Mouse (Mus musculus) thymus, adult 2 months (tissue): ENCODE measurements around the gene Gzmm. TPM values are rescaled to one million over a fixed set of nuclear protein-coding genes. Genes with fewer than 3 reads are reported as not detected.

Source experiments
- DNase-seq: peaks from one replicate; pipeline ENCODE4 v3.0.0; 2021
- H3K27ac ChIP-seq: fragments of 200-500 bp; 2 replicates; pipeline ENCODE4 v1.5.1; 2012; ENCODE audit warnings: low read length, control low read depth; ENCODE audit not compliant: control insufficient read depth, insufficient read depth
- H3K27me3 ChIP-seq: fragments of 200-500 bp; 2 replicates; pipeline ENCODE4 v1.6.1; 2012; ENCODE audit warnings: mild to moderate bottlenecking, low read length, moderate library complexity, mixed read lengths; ENCODE audit not compliant: control insufficient read depth, insufficient read depth
- H3K36me3 ChIP-seq: fragments of 200-500 bp; 2 replicates; pipeline ENCODE4 v1.6.1; 2012; ENCODE audit warnings: mild to moderate bottlenecking, low read length, moderate library complexity; ENCODE audit not compliant: control insufficient read depth, insufficient read depth
- H3K4me1 ChIP-seq: fragments of 200-500 bp; replicated peaks from 2 replicates; pipeline ENCODE4 v1.6.1; 2012; ENCODE audit warnings: low read length; ENCODE audit not compliant: control insufficient read depth, insufficient read depth
- H3K4me3 ChIP-seq: fragments of 200-500 bp; 2 replicates; pipeline ENCODE4 v1.5.1; 2012; ENCODE audit warnings: mild to moderate bottlenecking, low read length, control low read depth, moderate library complexity; ENCODE audit not compliant: control insufficient read depth, insufficient read depth
- CTCF ChIP-seq: fragments of 200-500 bp; IDR thresholded peaks from 2 replicates; pipeline ENCODE4 v1.5.1; 2012; ENCODE audit warnings: mild to moderate bottlenecking, control low read depth, low read length, moderate library complexity, borderline replicate concordance; ENCODE audit not compliant: control insufficient read depth, poor library complexity, insufficient read depth; ENCODE audit errors: extremely low read depth
- POLR2A ChIP-seq: fragments of 200-500 bp; IDR thresholded peaks from 2 replicates; pipeline ENCODE4 v1.6.1; 2012; ENCODE audit warnings: mild to moderate bottlenecking, low read length, control low read depth, moderate library complexity; ENCODE audit not compliant: control insufficient read depth, poor library complexity, insufficient read depth; ENCODE audit errors: extremely low read depth
- WGBS: fragments of 180-500 bp; shearing (Covaris S2); methylation state at CpG from one replicate; pipeline ENCODE4 v1.1.7; 2018; 5-methylcytosine and 5-hydroxymethylcytosine counted together
- polyA plus RNA-seq: library from polyadenylated mRNA; depleted of rRNA; stranded (reverse); fragments of >200 nt; gene quantifications from 2 replicates; pipeline ENCODE4 v1.2.3, GENCODE M21; 2012

The Gzmm gene
- polyA plus RNA-seq, 1 experiment: 1.2 TPM

GRCm38 (mm10) chr10:79704970-79705360 lies 16.1 kb downstream of the Gzmm start:
- H3K27me3 ChIP-seq: no peaks in the 10 kb centered on the region
- H3K36me3 ChIP-seq: peaks cover 4% of the 10 kb centered on the region; the same call in 1 of the 2 replicates
- peaks cover 21% of the 10 kb centered on the region for H3K4me1 ChIP-seq
- TF ChIP-seq POLR2A (no peak), CTCF (no peak)
- peak overlapping the region; percentile 69 for H3K4me3 ChIP-seq
- no peak overlapping the region for H3K27ac ChIP-seq
- 8% methylated on average over 10 of the region's 10 CpGs for WGBS
- no peak for DNase-seq

GRCm38 (mm10) chr10:79705951-79706350 lies 17.1 kb downstream of the Gzmm start:
- H3K4me1 ChIP-seq: peaks cover 21% of the 10 kb centered on the region
- no peaks in the 10 kb centered on the region for H3K27me3 ChIP-seq
- H3K4me3 ChIP-seq: no peak overlapping the region
- DNase-seq: no peak
- 82% methylated on average over 5 of the region's 5 CpGs for WGBS
- H3K36me3 ChIP-seq: peaks cover 13% of the 10 kb centered on the region; the same call in 1 of the 2 replicates
- no peak overlapping the region for H3K27ac ChIP-seq
- TF ChIP-seq CTCF (no peak), POLR2A (no peak)

- Histone ChIP-seq H3K4me1 (peaks cover 21% of the 10 kb centered on the region), H3K4me3 (no peak overlapping the region), H3K27ac (no peak overlapping the region), H3K36me3 (peaks cover 13% of the 10 kb centered on the region; the same call in 1 of the 2 replicates), H3K27me3 (no peaks in the 10 kb centered on the region)
- WGBS: 83% methylated on average over 5 of the region's 5 CpGs
- no peak for DNase-seq
- TF ChIP-seq CTCF: no peak
- TF ChIP-seq POLR2A: no peak
These were observed 17.7 kb downstream of the Gzmm start for GRCm38 (mm10) chr10:79706406-79707094.

- WGBS: 88% methylated on average over 1 of the region's 1 CpGs
- Histone ChIP-seq H3K36me3 (peaks cover 13% of the 10 kb centered on the region; the same call in 1 of the 2 replicates), H3K27me3 (no peaks in the 10 kb centered on the region), H3K4me3 (no peak overlapping the region), H3K4me1 (peaks cover 21% of the 10 kb centered on the region), H3K27ac (no peak overlapping the region)
- no peak for DNase-seq
- TF ChIP-seq POLR2A (no peak), CTCF (no peak)
These were observed 18.3 kb downstream of the Gzmm start for GRCm38 (mm10) chr10:79707162-79707561.

GRCm38 (mm10) chr10:79707759-79708158 lies 18.9 kb downstream of the Gzmm start:
- no peak overlapping the region for H3K4me3 ChIP-seq
- peaks cover 21% of the 10 kb centered on the region for H3K4me1 ChIP-seq
- H3K27me3 ChIP-seq: no peaks in the 10 kb centered on the region
- H3K36me3 ChIP-seq: peaks cover 13% of the 10 kb centered on the region; the same call in 1 of the 2 replicates
- WGBS: 77% methylated on average over 4 of the region's 4 CpGs
- no peak for DNase-seq
- no peak overlapping the region for H3K27ac ChIP-seq
- no peak for TF ChIP-seq CTCF

GRCm38 (mm10) chr10:79708668-79709067 lies 19.8 kb downstream of the Gzmm start:
- no peak overlapping the region for H3K27ac ChIP-seq
- peaks cover 21% of the 10 kb centered on the region for H3K4me1 ChIP-seq
- H3K4me3 ChIP-seq: no peak overlapping the region
- WGBS: 97% methylated on average over 21 of the region's 21 CpGs
- H3K27me3 ChIP-seq: no peaks in the 10 kb centered on the region
- H3K36me3 ChIP-seq: peaks cover 13% of the 10 kb centered on the region; the same call in 1 of the 2 replicates
- TF ChIP-seq POLR2A: no peak
- TF ChIP-seq CTCF: no peak
- no peak for DNase-seq

- H3K4me3 ChIP-seq: no peak overlapping the region
- H3K4me1 ChIP-seq: peaks cover 21% of the 10 kb centered on the region
- H3K36me3 ChIP-seq: peaks cover 13% of the 10 kb centered on the region; the same call in 1 of the 2 replicates
- no peak overlapping the region for H3K27ac ChIP-seq
- TF ChIP-seq POLR2A: no peak
- no peak for TF ChIP-seq CTCF
- DNase-seq: no peak
- H3K27me3 ChIP-seq: no peaks in the 10 kb centered on the region; the same call in 1 of the 2 replicates
- WGBS: 89% methylated on average over 7 of the region's 7 CpGs
These were observed 20.5 kb downstream of the Gzmm start for GRCm38 (mm10) chr10:79709307-79709706.
